Mouse (Mus musculus) brain, adult 10 weeks (tissue): Measurements from ENCODE around the gene Fcho2. TPM values are rescaled to one million over a fixed set of nuclear protein-coding genes. Genes with fewer than 3 reads are reported as not detected.

Source experiments
- polyA plus RNA-seq: library from polyadenylated mRNA; stranded (reverse); fragments of 350-450 nt; fragmentation: Illumina TruSeq; extraction: RNeasy Lipid Tissue Mini Kit (QIAGEN cat#74804); gene quantifications from one replicate; pipeline ENCODE4 v1.2.3, GENCODE M21; 2015; ENCODE audit warnings: low read depth, low replicate concordance

Fcho2 gene
- polyA plus RNA-seq = 32.1 TPM

GRCm38 (mm10) chr13:98815147-98815785 lies at the start of gene Fcho2:
Gene Fcho2, minus strand, starts transcription at chr13:98815449.

DNA sequence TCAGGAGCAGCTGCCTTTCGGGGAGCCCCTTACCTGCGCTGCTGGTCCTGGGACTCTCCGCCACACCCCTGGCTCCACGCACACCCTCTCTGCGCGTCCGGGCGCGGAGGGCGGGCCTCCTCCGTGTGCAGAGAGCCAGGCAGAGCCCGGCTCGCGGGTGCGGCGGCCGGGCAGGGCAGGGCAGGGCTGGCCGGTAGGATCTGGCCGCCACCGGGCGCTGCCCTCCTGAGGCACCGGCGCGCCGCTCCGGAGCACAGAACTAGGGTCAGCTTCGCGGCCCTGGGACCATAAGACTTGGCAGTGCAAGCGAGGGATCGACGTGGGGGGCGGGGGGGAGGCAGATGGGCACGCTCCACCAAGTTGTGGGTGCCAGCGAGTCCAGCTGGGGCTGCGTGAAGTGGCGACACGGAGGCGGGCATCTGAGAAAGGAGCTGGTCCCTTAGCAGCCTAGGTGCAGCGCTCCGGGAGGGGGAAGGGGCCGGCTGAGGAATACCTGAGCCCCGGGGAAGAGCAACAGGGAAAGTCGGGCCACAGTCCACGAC lies 120.4 kb downstream of the Fcho2 start, which contains the start of gene Tmem171:
Gene Tmem171, minus strand, starts transcription at position 62 of the 542 bp plus-strand sequence.

Other genes starting within 250 kb of the Fcho2 start
- gene Tmem174, start 178.0 kb downstream of the Fcho2 start, polyA plus RNA-seq = not detected
- gene Tmem171, start 120.6 kb downstream of the Fcho2 start, polyA plus RNA-seq = not detected
- gene Tnpo1, start 110.9 kb upstream of the Fcho2 start, polyA plus RNA-seq = 23.6 TPM
- gene 1700024P04Rik, start 169.1 kb upstream of the Fcho2 start, polyA plus RNA-seq = not detected